Mouse (Mus musculus) layer of hippocampus, postnatal 25 days (tissue): ENCODE measurements at regions not wholly inside any gene's neighbourhood (a gene's known extent, or its start where the extent isn't known, plus 50 kb on each side); places are given as distances from the start of the nearest gene placed in this dataset.
A peak's percentile ranks its signal among the peaks of the same experiment; 100 is the strongest.

ENCODE experiments used
- DNase-seq, 2 experiments: peaks; one replicate each; pipeline ENCODE4 v3.0.0; 2022; ENCODE audit warnings: mixed read lengths in 2 of 2, low spot score in 1 of 2; ENCODE audit errors: extremely low spot score in 1 of 2

- peak; percentile 14 to 51 for DNase-seq
Observed at GRCm38 (mm10) chr4:66482495-66483291, 78.3 kb upstream of the Astn2 start.

GRCm38 (mm10) chr4:66478601-66479217, 74.3 kb upstream of the Astn2 start:
- no peak for DNase-seq
